Mouse (Mus musculus): Measurements from ENCODE around the gene Dock2. TPM values are rescaled to one million over a fixed set of nuclear protein-coding genes. Genes with fewer than 3 reads are reported as not detected.

The Dock2 gene
- polyA plus RNA-seq, 1 experiment = 35.9 TPM

- Histone ChIP-seq H3K36me3 (ENCODE audit: control insufficient read depth, insufficient read depth, low read length) (peaks cover 12% of the 10 kb centered on the region), H3K4me1 (ENCODE audit: control insufficient read depth, insufficient read depth, insufficient read length) (no peaks in the 10 kb centered on the region), H3K4me3 (ENCODE audit: extremely low read depth, insufficient read depth, insufficient read length) (no peak overlapping the region), H3K27me3 (ENCODE audit: control insufficient read depth, insufficient read depth, low read length) (0 out of 2 replicates have a peak, but pooled peaks cover 1% of the 10 kb centered on the region), H3K27ac (ENCODE audit: insufficient read depth, low read length) (no peak overlapping the region)
- TF ChIP-seq CTCF (IDR thresholded peaks at IDR 0.05; ENCODE audit: extremely low read depth, insufficient read depth, insufficient read length, insufficient replicate concordance) (no peak), POLR2A (IDR thresholded peaks at IDR 0.05; ENCODE audit: low read depth, low read length) (no peak)
- DNase-seq (ENCODE audit: low read depth in 1 of 2, low spot score in 2 of 2) = peak in 1 of 2 experiments; percentile 11
- WGBS = 74% methylated on average over 7 of the region's 7 CpGs
Measured at GRCm38 (mm10) chr11:34544631-34545030, 239.1 kb downstream of the Dock2 start.

GRCm38 (mm10) chr11:34532131-34532530, 251.6 kb downstream of the Dock2 start:
- no peak for TF ChIP-seq POLR2A (IDR thresholded peaks at IDR 0.05; ENCODE audit: low read depth, low read length)
- DNase-seq (ENCODE audit: low read depth in 1 of 2, low spot score in 2 of 2) = no peak
- 94% methylated on average over 10 of the region's 10 CpGs for WGBS

GRCm38 (mm10) chr11:34530971-34531370, 252.7 kb downstream of the Dock2 start:
- TF ChIP-seq POLR2A (IDR thresholded peaks at IDR 0.05; ENCODE audit: low read depth, low read length) (no peak), CTCF (IDR thresholded peaks at IDR 0.05; ENCODE audit: extremely low read depth, insufficient read depth, insufficient read length, insufficient replicate concordance) (no peak)
- WGBS = 88% methylated on average over 3 of the region's 3 CpGs
- H3K36me3 ChIP-seq (ENCODE audit: control insufficient read depth, insufficient read depth, low read length) = peaks cover 5% of the 10 kb centered on the region
- H3K27ac ChIP-seq (ENCODE audit: insufficient read depth, low read length) = no peak overlapping the region
- no peaks in the 10 kb centered on the region for H3K27me3 ChIP-seq (ENCODE audit: control insufficient read depth, insufficient read depth, low read length)
- no peak for DNase-seq (ENCODE audit: low read depth in 1 of 2, low spot score in 2 of 2)
- no peak overlapping the region for H3K4me3 ChIP-seq (ENCODE audit: extremely low read depth, insufficient read depth, insufficient read length)
- H3K4me1 ChIP-seq (ENCODE audit: control insufficient read depth, insufficient read depth, insufficient read length) = no peaks in the 10 kb centered on the region

More at GRCm38 (mm10) chr11:34532131-34532530, 251.6 kb downstream of the Dock2 start:
- H3K4me1 ChIP-seq (ENCODE audit: control insufficient read depth, insufficient read depth, insufficient read length) = no peaks in the 10 kb centered on the region
- H3K27ac ChIP-seq (ENCODE audit: insufficient read depth, low read length) = no peak overlapping the region
- H3K36me3 ChIP-seq (ENCODE audit: control insufficient read depth, insufficient read depth, low read length) = peaks cover 8% of the 10 kb centered on the region
- H3K27me3 ChIP-seq (ENCODE audit: control insufficient read depth, insufficient read depth, low read length) = no peaks in the 10 kb centered on the region
- no peak overlapping the region for H3K4me3 ChIP-seq (ENCODE audit: extremely low read depth, insufficient read depth, insufficient read length)

- DNase-seq (ENCODE audit: low read depth in 1 of 2, low spot score in 2 of 2) = no peak
- H3K4me3 ChIP-seq (ENCODE audit: extremely low read depth, insufficient read depth, insufficient read length) = no peak overlapping the region
- H3K36me3 ChIP-seq (ENCODE audit: control insufficient read depth, insufficient read depth, low read length) = peaks cover 8% of the 10 kb centered on the region; the same call in 1 of the 2 replicates
- H3K4me1 ChIP-seq (ENCODE audit: control insufficient read depth, insufficient read depth, insufficient read length) = no peaks in the 10 kb centered on the region
- no peaks in the 10 kb centered on the region for H3K27me3 ChIP-seq (ENCODE audit: control insufficient read depth, insufficient read depth, low read length)
- WGBS = 86% methylated on average over 4 of the region's 4 CpGs
- H3K27ac ChIP-seq (ENCODE audit: insufficient read depth, low read length) = no peak overlapping the region
- no peak for TF ChIP-seq CTCF (IDR thresholded peaks at IDR 0.05; ENCODE audit: extremely low read depth, insufficient read depth, insufficient read length, insufficient replicate concordance)
- no peak for TF ChIP-seq POLR2A (IDR thresholded peaks at IDR 0.05; ENCODE audit: low read depth, low read length)
Measured at GRCm38 (mm10) chr11:34528006-34528405, 255.7 kb downstream of the Dock2 start.

GRCm38 (mm10) chr11:34527238-34527637, 256.5 kb downstream of the Dock2 start:
- Histone ChIP-seq H3K4me1 (ENCODE audit: control insufficient read depth, insufficient read depth, insufficient read length) (no peaks in the 10 kb centered on the region), H3K27me3 (ENCODE audit: control insufficient read depth, insufficient read depth, low read length) (no peaks in the 10 kb centered on the region), H3K27ac (ENCODE audit: insufficient read depth, low read length) (no peak overlapping the region), H3K36me3 (ENCODE audit: control insufficient read depth, insufficient read depth, low read length) (peaks cover 9% of the 10 kb centered on the region; the same call in 1 of the 2 replicates), H3K4me3 (ENCODE audit: extremely low read depth, insufficient read depth, insufficient read length) (no peak overlapping the region)
- no peak for DNase-seq (ENCODE audit: low read depth in 1 of 2, low spot score in 2 of 2)
- TF ChIP-seq CTCF (IDR thresholded peaks at IDR 0.05; ENCODE audit: extremely low read depth, insufficient read depth, insufficient read length, insufficient replicate concordance) (no peak), POLR2A (IDR thresholded peaks at IDR 0.05; ENCODE audit: low read depth, low read length) (no peak)
- 90% methylated on average over 5 of the region's 5 CpGs for WGBS

- no peak for TF ChIP-seq CTCF (IDR thresholded peaks at IDR 0.05; ENCODE audit: extremely low read depth, insufficient read depth, insufficient read length, insufficient replicate concordance)
- no peak for TF ChIP-seq POLR2A (IDR thresholded peaks at IDR 0.05; ENCODE audit: low read depth, low read length)
- Histone ChIP-seq H3K4me1 (ENCODE audit: control insufficient read depth, insufficient read depth, insufficient read length) (no peaks in the 10 kb centered on the region), H3K4me3 (ENCODE audit: extremely low read depth, insufficient read depth, insufficient read length) (no peak overlapping the region), H3K27ac (ENCODE audit: insufficient read depth, low read length) (no peak overlapping the region), H3K36me3 (ENCODE audit: control insufficient read depth, insufficient read depth, low read length) (peaks cover 9% of the 10 kb centered on the region; the same call in 1 of the 2 replicates), H3K27me3 (ENCODE audit: control insufficient read depth, insufficient read depth, low read length) (no peaks in the 10 kb centered on the region)
- no peak for DNase-seq (ENCODE audit: low read depth in 1 of 2, low spot score in 2 of 2)
- WGBS = 82% methylated on average over 7 of the region's 7 CpGs
Measured at GRCm38 (mm10) chr11:34525096-34525891, 258.4 kb downstream of the Dock2 start.

- Histone ChIP-seq H3K27me3 (ENCODE audit: control insufficient read depth, insufficient read depth, low read length) (no peaks in the 10 kb centered on the region), H3K36me3 (ENCODE audit: control insufficient read depth, insufficient read depth, low read length) (peaks cover 9% of the 10 kb centered on the region; the same call in 1 of the 2 replicates), H3K4me3 (ENCODE audit: extremely low read depth, insufficient read depth, insufficient read length) (no peak overlapping the region), H3K27ac (ENCODE audit: insufficient read depth, low read length) (no peak overlapping the region), H3K4me1 (ENCODE audit: control insufficient read depth, insufficient read depth, insufficient read length) (no peaks in the 10 kb centered on the region)
- 87% methylated on average over 4 of the region's 4 CpGs for WGBS
- TF ChIP-seq POLR2A (IDR thresholded peaks at IDR 0.05; ENCODE audit: low read depth, low read length) = no peak
- no peak for TF ChIP-seq CTCF (IDR thresholded peaks at IDR 0.05; ENCODE audit: extremely low read depth, insufficient read depth, insufficient read length, insufficient replicate concordance)
- DNase-seq (ENCODE audit: low read depth in 1 of 2, low spot score in 2 of 2) = no peak
Measured at GRCm38 (mm10) chr11:34524586-34524985, 259.1 kb downstream of the Dock2 start.

All from spleen, adult 2 months (tissue).